Mouse (Mus musculus) heart, postnatal 25 days (tissue): ENCODE results near the gene Negr1. TPM values are rescaled to one million over a fixed set of nuclear protein-coding genes. Genes with fewer than 3 reads are reported as not detected.

Experiments
- DNase-seq: peaks from one replicate; pipeline ENCODE4 v3.0.0; 2022; ENCODE audit warnings: low spot score
- intact Hi-C: fragments of 180-260 bp; cut with DNase I; formaldehyde crosslinking; loops from one replicate; pipeline ENCODE4 v1.15.1; 2025
- total RNA-seq, 2 experiments: library from RNA; stranded (reverse); gene quantifications; 2 replicates each; pipeline ENCODE4 v1.2.3; 2021

Gene Negr1
- total RNA-seq, 2 experiments from 2014 or later, result 0.75 to 1.0 TPM

DNA sequence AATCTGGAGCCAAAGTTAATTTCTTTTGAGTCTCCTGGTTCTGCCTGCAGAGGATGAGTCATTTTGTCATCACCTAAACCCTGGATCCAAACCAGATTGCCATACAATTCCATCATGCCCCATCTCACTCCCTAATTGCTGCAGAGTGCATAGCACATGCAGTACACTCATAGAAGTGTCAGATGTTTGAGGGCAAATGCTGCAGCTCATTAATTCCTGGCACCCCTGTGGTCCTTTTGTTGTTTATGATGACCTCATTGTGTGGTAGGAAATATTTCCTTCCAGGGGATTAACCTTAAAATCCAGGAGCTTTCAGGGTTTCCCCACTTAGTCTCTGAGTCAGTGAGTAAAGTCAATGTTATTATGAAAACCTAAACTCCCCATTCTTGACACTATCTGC, 229.6 kb downstream of the Negr1 start:
- DNase-seq, result no peak
- intact Hi-C loops, result no loop called here

DNA sequence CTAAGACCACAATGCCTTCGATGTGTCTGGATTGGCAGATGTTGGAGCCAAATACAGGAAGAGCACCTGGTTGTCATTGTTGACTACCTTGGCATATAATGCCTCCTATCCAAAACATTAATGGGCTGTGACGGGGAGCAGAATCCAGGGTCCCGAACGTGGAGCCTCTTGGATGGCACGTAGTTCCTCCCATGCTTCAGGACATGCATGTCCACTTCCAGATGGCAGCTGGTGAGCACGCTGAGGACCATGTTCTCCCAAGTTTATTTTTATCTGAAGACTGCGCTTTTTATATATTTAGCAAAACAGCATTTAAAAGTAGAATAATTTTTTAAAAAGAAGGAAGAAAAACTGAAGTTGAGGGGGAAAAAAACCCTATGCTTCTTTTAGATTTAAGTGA, 231.1 kb downstream of the Negr1 start:
- no peak for DNase-seq
- intact Hi-C loops, result no loop called here

DNA sequence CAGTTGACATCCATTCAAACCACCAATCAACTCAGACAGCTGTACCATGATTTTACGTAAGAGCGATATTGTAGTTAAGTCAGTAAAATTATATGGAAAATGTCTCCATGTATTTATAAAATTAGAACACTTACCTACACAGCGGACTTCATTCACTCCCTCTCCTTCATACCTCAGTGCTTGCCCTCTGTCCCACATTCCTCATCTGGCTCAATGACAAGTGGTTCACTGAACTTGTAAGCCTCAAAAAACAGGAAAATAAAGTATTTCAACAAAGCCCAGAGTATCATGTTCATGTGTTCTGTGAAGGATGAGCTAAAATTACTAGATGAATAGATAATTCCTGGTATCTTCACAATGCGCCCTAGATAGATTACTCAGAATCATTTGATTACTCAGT, 232.5 kb downstream of the Negr1 start:
- intact Hi-C loops, result no loop called here

DNA sequence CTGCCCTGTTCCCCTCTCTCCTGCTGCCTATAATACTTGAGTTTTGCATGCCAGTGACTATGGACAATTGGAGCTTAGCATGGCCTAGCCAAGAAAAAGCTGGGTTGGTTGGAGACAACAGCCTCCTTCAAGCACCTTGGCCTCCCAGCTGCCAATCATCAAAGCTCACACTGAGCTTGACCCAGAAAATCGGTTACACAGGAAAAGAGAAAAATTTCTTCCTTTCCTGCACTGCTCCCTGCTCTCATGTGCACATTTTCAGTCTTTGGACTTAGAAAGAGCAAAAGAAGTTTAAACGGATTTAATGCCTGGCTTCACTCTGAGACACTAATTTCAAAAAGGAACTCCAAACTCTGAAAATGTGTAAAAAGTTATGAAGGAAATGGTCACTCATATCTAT, 233.0 kb downstream of the Negr1 start:
- intact Hi-C loops, result no loop called here
- no peak for DNase-seq

More for the DNA sequence above, 232.5 kb downstream of the Negr1 start:
- no peak for DNase-seq

DNA sequence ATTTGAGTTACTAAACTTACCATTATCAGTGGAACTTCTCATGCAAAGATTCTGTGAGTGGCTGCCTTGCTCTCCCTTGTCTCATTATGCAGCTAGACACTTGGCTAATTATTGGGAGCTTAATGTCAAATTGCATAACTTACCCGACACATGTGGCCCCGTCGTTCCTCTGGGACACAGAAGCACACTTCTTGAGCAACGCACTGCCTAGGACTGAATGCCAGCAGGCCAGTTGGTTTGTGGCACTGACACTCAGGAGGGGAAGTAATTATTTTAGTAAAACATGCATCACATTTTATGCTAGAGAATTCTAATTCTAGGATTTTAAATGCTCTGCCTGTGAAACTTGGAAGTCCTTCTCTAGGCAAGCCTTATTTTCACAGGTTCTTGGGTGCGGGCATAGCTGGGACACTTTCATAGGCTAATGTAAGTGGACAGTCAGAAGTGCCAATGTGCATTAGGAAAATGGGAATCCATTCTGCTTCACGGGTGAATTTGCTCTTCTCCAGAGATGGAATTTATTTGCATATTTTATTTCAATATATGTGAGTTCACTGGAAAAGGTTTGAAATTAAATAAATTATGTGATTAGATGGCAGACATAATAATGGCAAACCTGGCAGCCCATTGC, 234.6 kb downstream of the Negr1 start:
- intact Hi-C loops, result no loop called here
- no peak for DNase-seq

DNA sequence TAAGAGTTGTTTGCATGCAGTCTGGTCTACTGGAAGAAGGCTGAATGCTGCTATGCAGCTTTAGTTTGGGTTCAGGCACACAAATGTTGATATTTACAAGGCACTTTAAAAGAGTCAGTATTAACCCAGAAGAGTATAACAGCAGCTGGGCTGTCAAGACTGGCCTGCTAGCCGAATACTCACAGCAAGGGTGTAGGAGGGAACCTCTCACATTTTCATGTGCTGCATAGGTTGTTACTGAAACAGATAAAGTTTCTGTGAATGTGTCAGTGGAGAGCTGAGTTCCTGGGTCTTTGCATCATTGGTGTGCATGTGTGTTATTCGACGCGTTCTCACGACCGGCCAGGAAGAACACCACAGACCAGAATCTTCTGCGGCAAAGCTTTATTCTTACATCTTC, 237.6 kb downstream of the Negr1 start:
- intact Hi-C loops, result no loop called here
- DNase-seq, result no peak

DNA sequence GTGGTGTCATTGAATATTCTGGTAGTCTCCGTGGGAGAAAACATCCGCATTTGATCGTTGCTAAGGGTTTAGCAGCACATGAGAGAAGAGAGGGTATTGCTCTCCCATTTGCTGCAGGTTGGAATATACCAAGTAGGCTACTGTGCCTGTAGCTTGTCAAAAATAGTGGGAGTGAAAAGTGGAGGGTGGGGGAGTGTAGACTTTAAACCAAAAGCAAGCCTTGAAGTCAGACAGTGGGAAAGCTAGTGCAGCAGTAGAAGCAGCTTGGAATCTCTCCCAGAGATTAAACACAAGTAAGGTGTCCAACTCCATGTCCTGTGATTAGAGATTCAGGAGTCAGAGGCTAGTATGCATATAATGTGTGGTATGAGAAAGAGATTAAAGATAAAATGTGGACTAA, 248.2 kb downstream of the Negr1 start:
- intact Hi-C loops, result no loop called here

DNA sequence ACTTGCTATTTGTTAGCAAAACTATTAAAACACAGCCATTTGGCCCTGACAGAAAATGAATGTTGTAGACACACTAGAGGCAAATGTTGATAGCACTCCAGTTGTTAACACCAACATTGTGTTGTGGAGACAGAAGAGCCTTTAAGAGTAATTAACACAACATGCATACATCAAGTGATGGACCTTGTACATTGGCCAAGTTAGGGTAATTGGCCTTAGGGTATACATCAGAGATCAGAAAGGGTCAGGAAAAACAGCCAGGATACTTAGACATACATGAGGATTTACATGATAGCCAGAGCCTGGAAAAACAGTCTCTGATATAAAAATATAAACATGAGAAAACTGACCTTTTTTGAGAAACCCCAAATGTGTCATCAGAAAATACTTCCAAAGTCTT, 255.3 kb downstream of the Negr1 start:
- DNase-seq, result no peak
- intact Hi-C loops, result no loop called here

More for the DNA sequence above, 248.2 kb downstream of the Negr1 start:
- no peak for DNase-seq

DNA sequence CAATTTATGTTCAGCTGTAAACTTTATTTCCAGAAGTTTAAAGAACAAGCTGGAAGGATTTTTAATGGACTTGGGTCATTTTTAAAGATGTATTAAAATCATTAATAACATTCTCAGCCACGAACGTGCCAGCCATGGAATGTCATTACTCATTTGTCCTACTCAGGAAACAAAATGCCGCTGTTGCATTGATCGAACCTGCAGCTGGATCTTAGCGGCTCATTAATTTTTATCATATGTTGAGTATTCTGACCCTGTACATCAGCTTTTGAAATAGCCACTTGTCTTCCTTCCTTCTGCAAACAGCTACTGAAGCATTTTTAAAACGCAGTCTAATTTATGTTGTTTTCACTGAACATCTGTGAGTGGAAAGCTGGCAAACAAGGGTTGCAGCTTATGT, 255.9 kb downstream of the Negr1 start:
- intact Hi-C loops, result no loop called here
- DNase-seq, result no peak

DNA sequence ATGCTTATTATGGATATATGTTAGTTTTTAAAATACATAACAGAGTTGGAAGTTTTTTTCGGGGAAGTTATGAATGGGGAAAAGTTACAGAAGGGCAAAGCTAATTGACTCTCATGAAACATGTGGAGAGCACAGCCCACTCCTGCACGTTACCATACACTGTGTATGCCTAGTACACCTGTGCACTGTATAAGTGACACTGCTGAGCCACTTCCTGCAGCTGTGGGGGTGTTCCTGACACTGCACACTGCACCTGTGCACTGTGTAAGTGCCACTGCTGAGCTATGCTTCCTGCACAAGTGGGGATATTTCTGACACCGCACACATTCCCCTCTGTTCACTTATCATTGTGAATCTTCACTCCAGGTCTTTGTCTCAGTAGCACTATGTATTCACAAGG, 261.4 kb downstream of the Negr1 start:
- DNase-seq, result no peak
- intact Hi-C loops, result no loop called here

DNA sequence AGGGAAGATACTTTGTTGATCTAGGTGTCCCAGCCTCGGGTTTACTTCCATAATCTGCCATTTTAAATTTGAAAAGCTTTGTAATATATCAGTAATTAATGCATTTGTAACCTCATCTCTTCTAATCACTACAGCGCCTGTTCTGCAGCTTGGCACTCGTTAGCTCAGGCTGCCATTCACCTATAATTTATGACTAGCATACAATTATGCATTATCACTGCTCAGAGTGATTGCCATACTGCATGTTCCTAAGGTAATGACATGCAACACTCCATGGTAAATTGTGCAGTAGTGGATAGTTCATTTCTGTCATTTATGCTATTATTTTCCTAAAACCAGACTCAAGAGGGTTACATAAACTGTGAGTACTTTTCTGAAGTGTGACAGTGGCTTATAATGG, 272.3 kb downstream of the Negr1 start:
- no peak for DNase-seq
- intact Hi-C loops, result no loop called here

DNA sequence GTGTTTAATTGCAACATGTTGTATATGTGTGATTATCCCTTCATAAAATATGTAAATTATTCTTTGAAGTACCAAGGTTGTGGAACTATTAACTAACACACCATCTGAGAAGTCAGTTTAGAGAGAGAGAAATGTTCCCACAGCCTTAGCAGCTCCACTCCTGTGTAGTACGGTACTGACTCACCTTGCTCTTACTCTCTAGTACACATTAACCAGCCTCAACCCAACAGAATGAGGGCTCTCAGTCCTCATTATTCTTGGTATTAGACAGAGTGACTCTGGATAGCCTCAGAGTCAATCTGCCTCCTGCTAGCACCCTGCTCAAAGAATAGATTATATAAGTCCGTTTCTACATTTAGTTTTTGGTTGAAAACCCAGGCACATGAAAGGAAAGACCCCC, 277.0 kb downstream of the Negr1 start:
- no peak for DNase-seq
- intact Hi-C loops, result no loop called here

DNA sequence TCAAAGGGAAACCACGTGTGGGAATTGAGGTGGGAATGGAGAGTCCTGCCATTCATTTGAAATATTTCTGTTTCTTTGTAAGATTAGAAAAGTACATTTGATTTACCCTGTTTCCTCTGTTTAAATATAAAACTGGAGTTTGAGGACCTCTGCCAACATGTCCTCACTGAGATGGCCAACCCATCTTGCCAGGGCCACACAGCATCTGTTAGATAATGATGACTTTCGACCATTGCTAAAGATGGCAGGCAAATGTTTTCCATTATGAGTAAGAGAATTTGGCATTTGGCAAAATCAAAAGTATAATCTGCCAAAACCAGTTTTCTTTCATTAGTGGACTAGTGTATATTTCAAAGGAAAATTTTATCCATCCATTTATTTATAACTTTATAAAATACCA, 286.8 kb downstream of the Negr1 start:
- no peak for DNase-seq
- intact Hi-C loops, result no loop called here

DNA sequence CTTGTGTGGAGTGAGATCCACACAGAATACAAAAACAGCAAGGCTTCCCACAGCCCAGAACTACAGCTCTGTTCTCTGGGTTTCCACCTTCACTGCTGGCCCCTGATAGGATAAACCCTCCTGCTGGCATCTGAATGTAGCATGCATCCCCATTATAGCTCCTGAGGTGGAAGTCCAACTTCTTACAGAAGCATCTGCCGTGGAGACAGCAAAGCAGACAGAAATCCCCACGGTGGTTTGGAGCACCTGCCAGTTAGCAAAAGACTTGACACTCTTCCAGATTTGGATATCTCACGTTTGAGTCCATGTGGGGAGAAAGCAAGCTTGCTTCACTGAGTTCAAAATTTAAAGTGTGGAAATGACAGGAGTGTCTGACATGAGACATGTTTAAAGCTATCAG, 290.3 kb downstream of the Negr1 start:
- intact Hi-C loops, result no loop called here
- DNase-seq, result no peak

DNA sequence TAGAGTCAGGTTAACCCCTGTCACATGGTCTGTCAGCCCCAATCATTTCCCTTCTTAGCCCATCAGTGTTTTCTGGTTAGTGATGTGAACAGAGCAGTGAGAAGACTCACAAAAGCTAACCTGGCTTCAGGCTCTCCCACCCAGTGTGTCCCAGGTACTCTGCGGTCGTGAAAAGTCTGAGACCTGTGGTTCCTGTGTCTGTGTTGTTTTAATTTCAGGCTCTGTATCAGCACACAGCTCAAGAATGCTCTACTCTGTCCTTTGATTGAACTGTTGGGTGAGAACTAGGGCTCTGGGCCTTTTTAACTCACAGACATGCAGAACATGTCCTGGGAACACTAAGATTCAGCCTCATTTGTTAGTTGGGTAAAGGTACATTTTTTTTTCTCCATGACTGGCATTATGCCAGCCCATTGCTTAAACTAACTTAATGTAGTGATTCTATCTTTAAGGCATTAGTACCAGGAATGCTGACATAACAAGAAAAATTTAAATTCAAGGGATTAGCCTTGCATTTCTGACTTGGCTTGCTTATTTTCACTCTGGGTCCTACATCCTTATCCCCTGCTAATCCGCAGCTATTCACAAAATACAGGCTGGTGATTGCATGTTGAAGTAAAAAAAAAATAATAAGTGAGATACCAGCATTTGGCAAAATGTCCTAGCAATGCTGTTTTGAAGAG, 308.8 kb downstream of the Negr1 start:
- intact Hi-C loops, result no loop called here
- DNase-seq, result no peak

DNA sequence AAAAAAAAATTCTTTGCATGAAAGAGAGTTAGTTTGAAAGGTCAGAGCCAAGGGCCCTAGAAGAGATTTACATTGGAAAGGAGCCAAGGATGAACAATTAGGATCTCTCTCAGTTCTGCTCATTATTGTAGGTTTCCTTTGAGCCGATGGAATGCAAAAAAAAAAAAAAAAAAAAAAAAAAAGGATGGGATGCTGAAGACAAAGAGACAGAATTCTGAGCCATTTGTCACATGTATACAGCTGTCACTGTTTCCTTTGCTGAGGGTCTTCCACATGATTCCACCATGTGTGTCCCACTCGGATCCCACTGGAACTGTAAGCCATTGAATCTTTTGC, 309.3 kb downstream of the Negr1 start:
- intact Hi-C loops, result no loop called here
- no peak for DNase-seq

DNA sequence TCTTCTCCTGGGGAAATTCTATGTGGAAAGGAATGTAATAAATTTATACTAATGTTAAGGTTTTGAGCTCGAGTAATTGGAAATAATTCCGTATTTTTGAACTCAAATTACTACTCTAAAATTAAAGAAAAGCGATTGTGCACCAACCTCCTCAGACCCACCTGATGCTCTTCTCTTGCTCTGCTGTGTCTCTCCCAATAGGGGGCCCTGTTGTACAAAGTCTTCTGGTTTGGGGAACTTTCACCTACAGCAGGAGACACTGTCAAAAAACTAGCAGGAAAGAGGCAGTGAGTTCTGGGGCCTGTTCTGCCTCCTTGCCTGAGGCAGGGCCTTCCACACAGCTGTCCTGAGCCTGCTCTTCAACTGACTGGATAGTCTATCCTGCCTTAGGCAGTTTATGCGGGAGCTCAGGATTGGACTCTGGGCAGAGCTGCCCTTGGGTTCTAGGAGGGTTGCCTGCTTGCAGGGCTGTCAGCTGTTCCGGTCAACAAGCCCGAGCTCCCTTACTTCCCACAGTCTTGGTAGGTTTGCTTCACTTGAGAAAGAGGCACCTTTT, 310.1 kb downstream of the Negr1 start:
- intact Hi-C loops, result no loop called here
- no peak for DNase-seq

DNA sequence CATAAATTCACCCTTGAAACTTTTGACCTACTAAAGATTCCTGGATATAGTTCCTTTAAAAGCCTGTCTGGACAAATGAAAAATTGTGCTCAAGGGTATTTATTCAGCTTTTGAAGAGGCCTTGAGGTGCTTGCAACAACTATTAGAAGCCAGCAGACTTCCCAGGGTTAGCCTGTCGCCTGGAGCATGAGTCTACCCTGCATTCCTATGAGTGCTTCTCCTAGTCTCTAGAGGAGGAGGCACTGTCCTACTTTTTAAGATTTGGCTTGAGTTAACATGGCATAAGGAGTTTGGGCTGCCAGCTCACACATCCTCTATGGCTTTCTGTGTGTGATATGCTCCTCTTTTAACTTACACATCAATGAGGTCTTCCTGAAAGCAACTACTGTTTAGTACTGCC, 315.0 kb downstream of the Negr1 start:
- DNase-seq, result no peak
- intact Hi-C loops, result no loop called here

DNA sequence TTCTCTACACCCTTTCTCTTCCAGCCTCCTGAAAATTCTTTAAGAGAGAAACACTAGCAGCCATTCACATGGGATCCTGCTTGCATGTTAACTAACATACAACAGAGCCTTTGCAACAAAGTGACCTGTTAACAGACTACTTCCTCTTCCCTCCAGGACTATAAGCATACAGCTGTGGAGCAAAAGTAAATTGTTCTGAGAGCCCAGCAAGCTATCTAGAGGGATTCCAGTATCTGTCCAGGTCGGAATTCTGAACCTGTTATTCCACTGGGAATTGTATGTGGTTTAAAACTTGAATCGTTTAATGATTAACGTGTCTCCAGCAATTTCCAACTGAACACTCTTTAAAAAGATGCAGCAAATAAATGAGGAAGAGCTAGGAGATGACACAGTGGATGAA, 320.5 kb downstream of the Negr1 start:
- intact Hi-C loops, result no loop called here

DNA sequence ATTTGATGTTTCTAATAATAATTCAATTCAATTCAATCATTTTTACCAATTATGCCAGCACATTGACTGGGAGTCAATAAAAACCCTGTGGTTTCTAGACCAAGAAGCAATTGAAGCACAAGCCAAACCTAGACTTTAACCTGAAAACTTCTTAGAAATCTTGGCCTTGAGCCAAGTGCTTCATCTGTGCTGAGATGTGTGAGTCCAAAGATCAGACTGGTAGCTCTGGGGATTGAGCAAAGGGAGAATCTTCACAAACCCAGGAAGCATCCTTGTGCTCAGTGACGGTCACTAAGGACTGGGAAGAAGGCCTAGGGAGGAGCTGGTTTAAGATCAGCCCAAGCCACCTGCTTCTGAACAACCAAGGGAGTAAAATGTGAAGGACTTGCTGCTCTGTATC, 322.3 kb downstream of the Negr1 start:
- intact Hi-C loops, result no loop called here
- DNase-seq, result no peak

More for the DNA sequence above, 320.5 kb downstream of the Negr1 start:
- DNase-seq, result no peak

DNA sequence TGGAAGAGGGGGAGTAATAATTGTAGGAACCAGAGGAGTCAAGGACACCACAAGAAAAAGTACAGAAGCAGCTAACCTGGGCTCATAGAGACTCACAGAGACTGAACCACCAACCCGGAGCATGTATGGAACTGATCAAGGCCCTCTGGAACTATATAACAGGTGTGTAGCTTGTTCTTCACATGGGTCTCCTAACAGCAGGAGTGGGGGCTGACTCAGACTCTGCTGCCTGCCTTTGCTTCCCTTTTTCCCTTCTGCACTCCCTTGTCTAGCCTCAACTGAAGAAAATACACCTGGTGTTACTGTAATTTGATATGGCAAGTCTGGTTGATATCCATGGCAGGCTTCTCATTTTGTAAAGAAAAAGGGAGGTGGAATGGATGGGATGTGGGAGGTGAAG, 324.1 kb downstream of the Negr1 start:
- intact Hi-C loops, result no loop called here
- no peak for DNase-seq

DNA sequence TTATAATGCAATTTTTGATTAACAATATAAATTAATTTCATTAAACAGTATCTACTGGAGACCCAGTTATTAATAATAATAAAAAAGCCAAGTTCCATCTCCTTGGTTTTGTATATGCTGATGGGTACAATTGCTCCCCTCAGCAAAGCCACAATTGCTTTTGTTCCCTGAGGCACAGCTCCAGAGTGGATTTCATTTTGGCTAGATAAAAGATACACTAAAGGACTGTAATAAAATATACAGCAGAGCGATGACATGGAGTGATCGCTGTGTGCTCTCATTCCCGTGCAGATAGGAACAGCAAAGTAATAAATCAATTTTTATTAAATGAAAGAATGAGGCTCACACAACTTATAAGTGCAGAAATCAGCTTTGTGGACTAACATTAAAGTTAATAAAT, 325.3 kb downstream of the Negr1 start:
- DNase-seq, result no peak

More for the DNA sequence above, 325.3 kb downstream of the Negr1 start:
- intact Hi-C loops, result no loop called here
